Mouse (Mus musculus): Measurements from ENCODE around the gene Klrb1a. TPM values are rescaled to one million over a fixed set of nuclear protein-coding genes. Genes with fewer than 3 reads are reported as not detected.
A peak's percentile ranks its signal among the peaks of the same experiment; 100 is the strongest.
"Not testable (repeated sequence)": the region's sequence is repeated elsewhere in the genome, so short reads cannot be mapped to it uniquely, and the experiment has no call there.

The Klrb1a gene
- polyA plus RNA-seq, 1 experiment from 2014 or later = not detected

DNA sequence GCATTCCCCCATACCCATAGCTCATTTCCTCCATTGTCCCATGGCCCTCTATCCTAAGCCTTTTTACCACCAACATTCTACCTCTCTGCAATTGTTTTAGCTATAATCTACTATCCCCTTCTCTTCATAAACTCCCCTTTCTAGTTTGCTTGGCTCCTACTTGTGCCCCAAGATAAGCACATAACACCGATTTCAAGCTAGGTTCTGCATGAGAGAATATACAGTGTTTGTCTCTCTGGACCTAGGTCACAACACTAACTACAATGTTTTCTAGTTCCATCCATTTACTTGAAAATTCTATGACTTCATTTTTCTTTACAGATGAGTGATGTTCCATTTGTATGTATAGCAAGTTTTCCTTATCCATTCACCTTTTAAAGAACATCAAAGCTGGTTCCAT lies 17.3 kb upstream of the Klrb1a start:
- no peaks in the 10 kb centered on the region for H3K36me3 ChIP-seq
- H3K27me3 ChIP-seq = no peaks in the 10 kb centered on the region
- H3K9ac ChIP-seq (replicated peaks) = no peak overlapping the region
- WGBS = 89% methylated on average over 1 of the region's 1 CpGs
- H3K9me3 ChIP-seq = 0 out of 2 replicates have a peak, but pooled peaks cover 3% of the 10 kb centered on the region
- H3K27ac ChIP-seq = no peak overlapping the region
- H3K4me2 ChIP-seq = no peak overlapping the region
- no peak for ATAC-seq (ENCODE audit: insufficient number of reproducible peaks, insufficient read depth, low FRiP score, low TSS enrichment, low read depth)
- H3K4me1 ChIP-seq (replicated peaks) = no peaks in the 10 kb centered on the region
- no peak overlapping the region for H3K4me3 ChIP-seq (replicated peaks)

- H3K4me1 ChIP-seq (replicated peaks); H3K9me3 ChIP-seq; ATAC-seq (ENCODE audit: insufficient number of reproducible peaks, insufficient read depth, low FRiP score, low TSS enrichment, low read depth); H3K36me3 ChIP-seq; H3K4me3 ChIP-seq (replicated peaks); H3K4me2 ChIP-seq; H3K27ac ChIP-seq; H3K27me3 ChIP-seq; H3K9ac ChIP-seq (replicated peaks): not testable (repeated sequence)
- WGBS = 75% methylated on average over 15 of the region's 15 CpGs
Observed at GRCm38 (mm10) chr6:128630912-128631905, 7.9 kb upstream of the Klrb1a start.

- H3K4me3 ChIP-seq (replicated peaks); H3K4me1 ChIP-seq (replicated peaks); H3K9ac ChIP-seq (replicated peaks); H3K27me3 ChIP-seq; H3K9me3 ChIP-seq; H3K4me2 ChIP-seq; H3K36me3 ChIP-seq; H3K27ac ChIP-seq: not testable (repeated sequence)
- ATAC-seq (ENCODE audit: insufficient number of reproducible peaks, insufficient read depth, low FRiP score, low TSS enrichment, low read depth) = peak; percentile 82
- 53% methylated on average over 13 of the region's 13 CpGs for WGBS
Observed at GRCm38 (mm10) chr6:128629771-128630739, 6.7 kb upstream of the Klrb1a start.

- H3K9me3 ChIP-seq; ATAC-seq (ENCODE audit: insufficient number of reproducible peaks, insufficient read depth, low FRiP score, low TSS enrichment, low read depth); H3K27ac ChIP-seq; H3K4me2 ChIP-seq; H3K27me3 ChIP-seq; H3K9ac ChIP-seq (replicated peaks); H3K36me3 ChIP-seq; H3K4me3 ChIP-seq (replicated peaks); H3K4me1 ChIP-seq (replicated peaks): not testable (repeated sequence)
- 83% methylated on average over 6 of the region's 6 CpGs for WGBS
Observed at GRCm38 (mm10) chr6:128625246-128625645, 1.9 kb upstream of the Klrb1a start.

- 90% methylated on average over 4 of the region's 4 CpGs for WGBS
- Histone ChIP-seq H3K4me3 (replicated peaks) (no peak overlapping the region), H3K36me3 (no peaks in the 10 kb centered on the region), H3K27me3 (no peaks in the 10 kb centered on the region), H3K4me2 (no peak overlapping the region), H3K9ac (replicated peaks) (no peak overlapping the region), H3K4me1 (replicated peaks) (no peaks in the 10 kb centered on the region), H3K9me3 (no peaks in the 10 kb centered on the region), H3K27ac (no peak overlapping the region)
- ATAC-seq (ENCODE audit: insufficient number of reproducible peaks, insufficient read depth, low FRiP score, low TSS enrichment, low read depth) = no peak
Observed at GRCm38 (mm10) chr6:128624425-128624824, 1.1 kb upstream of the Klrb1a start.

DNA sequence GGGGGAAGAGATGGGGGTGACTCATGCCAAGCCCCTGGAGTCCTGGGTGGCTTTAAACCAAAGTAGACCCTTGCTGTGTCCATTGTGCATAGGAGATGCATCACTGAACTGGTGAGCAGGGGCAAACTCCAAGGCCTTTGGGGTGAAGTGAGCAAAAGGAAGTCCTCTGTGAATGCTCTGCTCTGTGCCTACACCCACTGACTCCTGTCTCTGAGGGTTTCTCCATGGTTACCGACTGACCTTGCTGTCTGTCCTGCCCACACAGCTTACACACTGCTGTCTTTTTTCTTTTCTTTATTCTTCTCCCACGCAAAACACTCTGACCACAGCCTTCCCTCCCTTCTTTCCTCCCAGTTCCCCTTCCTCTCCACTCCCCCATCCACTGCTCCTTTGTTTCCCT lies 600 bp downstream of the Klrb1a start:
- H3K4me2 ChIP-seq = no peak overlapping the region
- H3K4me1 ChIP-seq (replicated peaks) = no peaks in the 10 kb centered on the region
- H3K36me3 ChIP-seq = no peaks in the 10 kb centered on the region
- H3K9me3 ChIP-seq = no peaks in the 10 kb centered on the region
- H3K4me3 ChIP-seq (replicated peaks) = no peak overlapping the region
- H3K27ac ChIP-seq = no peak overlapping the region
- H3K27me3 ChIP-seq = no peaks in the 10 kb centered on the region
- no peak overlapping the region for H3K9ac ChIP-seq (replicated peaks)
- WGBS = 81% methylated on average over 2 of the region's 2 CpGs
- ATAC-seq (ENCODE audit: insufficient number of reproducible peaks, insufficient read depth, low FRiP score, low TSS enrichment, low read depth) = no peak

- H3K4me3 ChIP-seq (replicated peaks) = no peak overlapping the region
- no peaks in the 10 kb centered on the region for H3K9me3 ChIP-seq
- no peak overlapping the region for H3K4me2 ChIP-seq
- no peak overlapping the region for H3K9ac ChIP-seq (replicated peaks)
- no peaks in the 10 kb centered on the region for H3K27me3 ChIP-seq
- no peak overlapping the region for H3K27ac ChIP-seq
- H3K36me3 ChIP-seq = no peaks in the 10 kb centered on the region
- H3K4me1 ChIP-seq (replicated peaks) = no peaks in the 10 kb centered on the region
- no peak for ATAC-seq (ENCODE audit: insufficient number of reproducible peaks, insufficient read depth, low FRiP score, low TSS enrichment, low read depth)
- WGBS = 69% methylated on average over 9 of the region's 9 CpGs
Observed at GRCm38 (mm10) chr6:128606350-128606749, 17.0 kb downstream of the Klrb1a start.

- Histone ChIP-seq H3K9me3 (no peaks in the 10 kb centered on the region), H3K4me3 (replicated peaks) (no peak overlapping the region), H3K27me3 (no peaks in the 10 kb centered on the region), H3K4me1 (replicated peaks) (no peaks in the 10 kb centered on the region), H3K36me3 (no peaks in the 10 kb centered on the region), H3K27ac (no peak overlapping the region), H3K4me2 (no peak overlapping the region), H3K9ac (replicated peaks) (no peak overlapping the region)
- WGBS = 30% methylated on average over 5 of the region's 5 CpGs
- ATAC-seq (ENCODE audit: insufficient number of reproducible peaks, insufficient read depth, low FRiP score, low TSS enrichment, low read depth) = no peak
Observed at GRCm38 (mm10) chr6:128604512-128604911, 18.8 kb downstream of the Klrb1a start.

GRCm38 (mm10) chr6:128602463-128603201 lies 20.7 kb downstream of the Klrb1a start:
- H3K36me3 ChIP-seq = no peaks in the 10 kb centered on the region
- no peaks in the 10 kb centered on the region for H3K4me1 ChIP-seq (replicated peaks)
- no peaks in the 10 kb centered on the region for H3K27me3 ChIP-seq
- H3K4me3 ChIP-seq (replicated peaks) = no peak overlapping the region
- no peak overlapping the region for H3K9ac ChIP-seq (replicated peaks)
- WGBS = 65% methylated on average over 10 of the region's 10 CpGs
- H3K4me2 ChIP-seq = no peak overlapping the region
- no peak overlapping the region for H3K27ac ChIP-seq
- no peak for ATAC-seq (ENCODE audit: insufficient number of reproducible peaks, insufficient read depth, low FRiP score, low TSS enrichment, low read depth)
- no peaks in the 10 kb centered on the region for H3K9me3 ChIP-seq

DNA sequence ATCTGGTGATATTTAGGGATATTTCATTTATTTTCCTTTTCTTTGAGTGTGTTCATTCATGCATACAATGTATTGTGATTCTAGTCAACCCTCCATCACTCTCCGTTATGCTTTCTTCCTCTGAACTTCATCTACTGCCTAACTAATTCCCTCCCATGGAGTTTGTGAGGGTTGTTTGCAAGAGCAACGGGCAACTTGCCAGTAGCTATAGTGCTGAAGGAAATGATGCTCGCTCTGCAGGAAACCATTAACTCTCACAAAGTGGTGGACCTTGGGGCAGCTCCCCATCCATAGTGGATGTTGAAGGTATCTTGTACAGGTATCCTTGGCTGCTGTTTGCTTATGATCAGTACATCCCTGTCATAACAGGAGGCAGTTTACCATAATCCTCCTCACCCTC lies 21.3 kb downstream of the Klrb1a start:
- Histone ChIP-seq H3K9ac (replicated peaks) (no peak overlapping the region), H3K36me3 (no peaks in the 10 kb centered on the region), H3K4me1 (replicated peaks) (0 out of 2 replicates have a peak, but pooled peaks cover 4% of the 10 kb centered on the region), H3K27me3 (no peaks in the 10 kb centered on the region), H3K4me3 (replicated peaks) (no peak overlapping the region), H3K27ac (no peak overlapping the region), H3K4me2 (no peak overlapping the region), H3K9me3 (no peaks in the 10 kb centered on the region)
- WGBS = 61% methylated on average over 3 of the region's 3 CpGs
- no peak for ATAC-seq (ENCODE audit: insufficient number of reproducible peaks, insufficient read depth, low FRiP score, low TSS enrichment, low read depth)

Measured in limb, embryonic 12.5 days (tissue).